Mouse (Mus musculus): ENCODE results near the gene Rab4a.

DNA sequence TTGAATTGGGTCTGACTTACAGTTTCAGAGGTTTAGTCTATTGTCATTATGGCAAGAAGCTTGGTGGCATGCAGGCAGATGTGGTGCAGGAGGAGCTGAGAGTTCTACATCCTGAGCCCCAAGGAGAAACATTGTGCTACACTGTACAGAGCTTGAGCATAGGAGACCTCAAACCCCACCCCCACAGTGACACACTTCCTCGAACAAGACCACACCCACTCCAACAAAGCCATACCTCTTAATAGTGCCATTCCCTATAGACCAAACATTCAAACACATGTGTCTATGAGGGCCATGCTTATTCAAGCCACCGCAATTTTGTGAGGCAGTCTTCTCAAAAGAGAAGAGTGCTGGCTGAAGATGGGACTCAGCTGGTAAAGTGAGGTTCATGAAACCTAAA lies 4.2 kb upstream of the Rab4a start:
- no peak for TF ChIP-seq CTCF (IDR thresholded peaks at IDR 0.05; ENCODE audit: low read depth, low read length)
- TF ChIP-seq POLR2AphosphoS5 (IDR thresholded peaks at IDR 0.05; ENCODE audit: insufficient replicate concordance, low read depth, low read length): no peak

Data from G1E (cell line).